In genomic region chr1:30910172-30910571, GRCm38 (mm10) we compare ENCODE assay signal across 20 mouse cellular contexts. TPM values are rescaled to one million over a fixed set of nuclear protein-coding genes. Genes with fewer than 3 reads are reported as not detected.
A peak's percentile ranks its signal among the peaks of the same experiment; 100 is the strongest.
DNase-seq lines count a peak whose midpoint lies in the region; ATAC-seq lines count a peak whose summit lies in the region.
"Had no signal": no experiment of that assay in that cellular context is flagged by ENCODE, and none has a peak within 500 bp of the region (broad histone marks: within the 10 kb centered on the region; RNA-seq: fewer than 3 reads in every experiment).

No protein-coding gene starts in this region.

- peak; percentile 58 for ATAC-seq in granulocyte monocyte progenitor cell, adult 5-6 weeks (replicated peaks; ENCODE audit: poor library complexity, severe bottlenecking)
- ATAC-seq in megakaryocyte progenitor cell, adult 5-6 weeks (replicated peaks; ENCODE audit: poor library complexity) = peak; percentile 37; the same call in 1 of the 2 replicates
- ATAC-seq: activated CD4-positive, CD25-positive, alpha-beta regulatory T cell, adult 4 months; CD4-positive, CD25-positive, alpha-beta regulatory T cell, adult 4 months; Patski had no signal

- DNase-seq in heart, adult 11 months = peak; percentile 64
- DNase-seq in heart, adult 8-10 months (ENCODE audit: low spot score) = no peak
- peak; percentile 4 for DNase-seq in lung, postnatal 10 days
- no peak for DNase-seq in lung, postnatal 25 days (ENCODE audit: low spot score)
- no peak for DNase-seq in adrenal gland, adult 8-10 months
- no peak for DNase-seq in adrenal gland, postnatal 36 days
- DNase-seq: adrenal gland, adult 2 months; adrenal gland, postnatal 10 days; adrenal gland, postnatal 14 days; adrenal gland, postnatal 25 days; B cell, adult 2 months; cerebellum, adult 11 months; cerebellum, adult 11-12 months; cerebellum, adult 18-20 months; cerebellum, adult 2 months had no signal

RNA-seq across cellular contexts. Expression of gene Phf3, which starts 36.5 kb away (rescaled TPM):
- 10 to 100 TPM; 33.7 to 39.6 (median 36.5) TPM for total RNA-seq in heart, adult 8-10 months (2022)
- total RNA-seq in granulocyte monocyte progenitor cell, adult 5-6 weeks (2014; fragmentation: Nextera tagmentation) = 59.3 and 66.5 TPM in 2 replicates
- 90.2 and 138 TPM in 2 replicates for total RNA-seq in granulocyte monocyte progenitor cell, adult 5-6 weeks (2017)
- 64.0 and 86.4 TPM in 2 replicates for total RNA-seq in megakaryocyte progenitor cell, adult 5-6 weeks (2015)
- total RNA-seq in megakaryocyte progenitor cell, adult 5-6 weeks (2017) = 67.3 and 109 TPM in 2 replicates
- total RNA-seq in adrenal gland, adult 8-10 months (2022) = 10 to 100 TPM; 73.4 to 92.2 (median 78.2) TPM
- 10 to 100 TPM; 78.3 to 85.5 TPM for total RNA-seq in adrenal gland, postnatal 36 days (2021)

Comparison
In these comparisons a context has a peak if more than half of its experiments do, and no peak if none do; other contexts are left out.
1. DNase-seq: peak in heart, adult 11 months (single experiment) and lung, postnatal 10 days (single experiment); none in heart, adult 8-10 months (single experiment), lung, postnatal 25 days (single experiment), adrenal gland, adult 8-10 months (single experiment) and adrenal gland, postnatal 36 days (0 of 2).